Mouse (Mus musculus) ES-E14 (cell line): ENCODE data around the gene Supt3.

Experiments
- CHD2 ChIP-seq: IDR thresholded peaks from 2 replicates; pipeline ENCODE4 v1.6.1; 2014; ENCODE audit warnings: mild to moderate bottlenecking, low read depth, low read length, inconsistent platforms
- MAFK ChIP-seq: IDR thresholded peaks from 2 replicates; pipeline ENCODE4 v1.6.1; 2014; ENCODE audit warnings: mild to moderate bottlenecking, low read depth, low read length, inconsistent platforms; ENCODE audit not compliant: insufficient read depth
- ZNF384 ChIP-seq: IDR thresholded peaks from 2 replicates; pipeline ENCODE4 v1.6.1; 2012; ENCODE audit warnings: low read depth, low read length, inconsistent platforms

GRCm38 (mm10) chr17:45143043-45143442 is 366.1 kb downstream of the Supt3 start:
- TF ChIP-seq CHD2 (no peak), MAFK (no peak), ZNF384 (no peak)
